Mouse (Mus musculus) C2C12 (cell line): Measurements from ENCODE around the gene Rps6kc1. TPM values are rescaled to one million over a fixed set of nuclear protein-coding genes. Genes with fewer than 3 reads are reported as not detected.

ENCODE experiments used
- H3K27me3 ChIP-seq: one replicate; pipeline ENCODE4 v1.6.1; 2011; ENCODE audit not compliant: control insufficient read depth, insufficient read depth, insufficient read length
- H3K36me3 ChIP-seq: one replicate; pipeline ENCODE4 v1.6.1; 2011; ENCODE audit not compliant: control insufficient read depth, insufficient read depth
- H3K4me3 ChIP-seq: one replicate; pipeline ENCODE4 v1.5.1; 2011; ENCODE audit warnings: mild to moderate bottlenecking, control low read depth; ENCODE audit not compliant: poor library complexity, insufficient read depth, severe bottlenecking
- H3K79me2 ChIP-seq: one replicate; pipeline ENCODE4 v1.6.1; 2011; ENCODE audit not compliant: control insufficient read depth, insufficient read depth
- H3K79me3 ChIP-seq: one replicate; pipeline ENCODE4 v1.6.1; 2011; ENCODE audit warnings: low read depth, control low read depth
- H3ac ChIP-seq: one replicate; pipeline ENCODE3; 2011; ENCODE audit warnings: low read depth; ENCODE audit not compliant: control insufficient read depth, insufficient read length
- CEBPB ChIP-seq: IDR thresholded peaks from one replicate; pipeline ENCODE4 v1.6.1; 2011; ENCODE audit warnings: low read depth, mild to moderate bottlenecking, control low read depth, moderate library complexity
- CTCF ChIP-seq: IDR thresholded peaks from one replicate; pipeline ENCODE4 v1.5.1; 2011; ENCODE audit not compliant: control insufficient read depth, insufficient read depth, insufficient read length
- FOSL1 ChIP-seq: IDR thresholded peaks from one replicate; pipeline ENCODE4 v1.8.0; 2011; ENCODE audit warnings: mild to moderate bottlenecking, low read length; ENCODE audit not compliant: poor library complexity, insufficient read depth, severe bottlenecking
- MAX ChIP-seq: IDR thresholded peaks from one replicate; pipeline ENCODE4 v1.6.1; 2011; ENCODE audit warnings: mild to moderate bottlenecking, control low read depth
- MYOD1 ChIP-seq: IDR thresholded peaks from one replicate; pipeline ENCODE4 v1.6.1; 2011; ENCODE audit warnings: low read depth; ENCODE audit not compliant: control insufficient read depth, insufficient read length
- MYOG ChIP-seq: IDR thresholded peaks from one replicate; pipeline ENCODE4 v1.6.1; 2011; ENCODE audit not compliant: control insufficient read depth, insufficient read length; ENCODE audit errors: extremely low read depth
- USF1 ChIP-seq: IDR thresholded peaks from one replicate; pipeline ENCODE4 v1.6.1; 2011; ENCODE audit warnings: low read depth, mild to moderate bottlenecking, control low read depth, moderate library complexity
- polyA plus RNA-seq: library from polyadenylated mRNA; unstranded; fragments of >200 nt; fragmentation: generic; extraction: Trizol; gene quantifications from one replicate; pipeline ENCODE4 v1.2.1, GENCODE M21; 2012; ENCODE audit warnings: missing spikeins

Gene Rps6kc1
- polyA plus RNA-seq, 1 experiment, result 13.1 TPM

- H3K27me3 ChIP-seq, result peaks cover 9% of the 10 kb centered on the region
- H3K79me3 ChIP-seq, result no peaks in the 10 kb centered on the region
- TF ChIP-seq MAX (no peak), FOSL1 (no peak), MYOD1 (no peak), CTCF (no peak), MYOG (no peak), CEBPB (no peak), USF1 (no peak)
- no peaks in the 10 kb centered on the region for H3K79me2 ChIP-seq
- no peak overlapping the region for H3ac ChIP-seq
- H3K36me3 ChIP-seq, result no peaks in the 10 kb centered on the region
- H3K4me3 ChIP-seq, result no peak overlapping the region
Observed at GRCm38 (mm10) chr1:190751794-190752570, 159.6 kb downstream of the Rps6kc1 start.

- Histone ChIP-seq H3K4me3 (no peak overlapping the region), H3K27me3 (peaks cover 9% of the 10 kb centered on the region), H3K79me3 (no peaks in the 10 kb centered on the region), H3K79me2 (no peaks in the 10 kb centered on the region), H3K36me3 (no peaks in the 10 kb centered on the region), H3ac (no peak overlapping the region)
- TF ChIP-seq CTCF, result no peak
- TF ChIP-seq MYOD1, result no peak
- TF ChIP-seq USF1, result no peak
- no peak for TF ChIP-seq FOSL1
- no peak for TF ChIP-seq MAX
- TF ChIP-seq MYOG, result no peak
- TF ChIP-seq CEBPB, result no peak
Observed at GRCm38 (mm10) chr1:190748937-190749336, 162.6 kb downstream of the Rps6kc1 start.

GRCm38 (mm10) chr1:190741421-190741820, 170.1 kb downstream of the Rps6kc1 start:
- no peaks in the 10 kb centered on the region for H3K79me3 ChIP-seq
- TF ChIP-seq MAX (no peak), FOSL1 (no peak), CEBPB (no peak)

GRCm38 (mm10) chr1:190732803-190733202, 178.8 kb downstream of the Rps6kc1 start:
- H3K27me3 ChIP-seq, result peaks cover 9% of the 10 kb centered on the region
- H3K79me3 ChIP-seq, result no peaks in the 10 kb centered on the region
- H3K4me3 ChIP-seq, result no peak overlapping the region
- H3K79me2 ChIP-seq, result no peaks in the 10 kb centered on the region
- TF ChIP-seq USF1 (no peak), MYOD1 (no peak), MAX (no peak), CTCF (no peak), FOSL1 (no peak), CEBPB (no peak), MYOG (no peak)
- no peak overlapping the region for H3ac ChIP-seq
- no peaks in the 10 kb centered on the region for H3K36me3 ChIP-seq

More at GRCm38 (mm10) chr1:190741421-190741820, 170.1 kb downstream of the Rps6kc1 start:
- H3ac ChIP-seq, result no peak overlapping the region
- H3K27me3 ChIP-seq, result peaks cover 9% of the 10 kb centered on the region
- H3K36me3 ChIP-seq, result no peaks in the 10 kb centered on the region
- H3K4me3 ChIP-seq, result no peak overlapping the region
- no peaks in the 10 kb centered on the region for H3K79me2 ChIP-seq

GRCm38 (mm10) chr1:190729516-190730088, 182.0 kb downstream of the Rps6kc1 start:
- Histone ChIP-seq H3K79me2 (no peaks in the 10 kb centered on the region), H3K27me3 (peaks cover 3% of the 10 kb centered on the region), H3K4me3 (no peak overlapping the region), H3ac (no peak overlapping the region), H3K36me3 (no peaks in the 10 kb centered on the region), H3K79me3 (no peaks in the 10 kb centered on the region)
- TF ChIP-seq MYOD1, result no peak
- no peak for TF ChIP-seq MYOG
- no peak for TF ChIP-seq CTCF
- TF ChIP-seq MAX, result no peak
- no peak for TF ChIP-seq USF1
- TF ChIP-seq FOSL1, result no peak
- no peak for TF ChIP-seq CEBPB

- H3K27me3 ChIP-seq, result peaks cover 3% of the 10 kb centered on the region
- H3K4me3 ChIP-seq, result no peak overlapping the region
- H3K79me2 ChIP-seq, result no peaks in the 10 kb centered on the region
- no peaks in the 10 kb centered on the region for H3K79me3 ChIP-seq
- no peak for TF ChIP-seq FOSL1
- no peak for TF ChIP-seq CTCF
- TF ChIP-seq CEBPB, result no peak
- TF ChIP-seq MAX, result no peak
- no peak for TF ChIP-seq USF1
- TF ChIP-seq MYOD1, result no peak
- no peak for TF ChIP-seq MYOG
- H3K36me3 ChIP-seq, result no peaks in the 10 kb centered on the region
- H3ac ChIP-seq, result no peak overlapping the region
Observed at GRCm38 (mm10) chr1:190728111-190728651, 183.4 kb downstream of the Rps6kc1 start.
